Comparison of ENCODE assay signal across 10 mouse cellular contexts in the genomic region with DNA sequence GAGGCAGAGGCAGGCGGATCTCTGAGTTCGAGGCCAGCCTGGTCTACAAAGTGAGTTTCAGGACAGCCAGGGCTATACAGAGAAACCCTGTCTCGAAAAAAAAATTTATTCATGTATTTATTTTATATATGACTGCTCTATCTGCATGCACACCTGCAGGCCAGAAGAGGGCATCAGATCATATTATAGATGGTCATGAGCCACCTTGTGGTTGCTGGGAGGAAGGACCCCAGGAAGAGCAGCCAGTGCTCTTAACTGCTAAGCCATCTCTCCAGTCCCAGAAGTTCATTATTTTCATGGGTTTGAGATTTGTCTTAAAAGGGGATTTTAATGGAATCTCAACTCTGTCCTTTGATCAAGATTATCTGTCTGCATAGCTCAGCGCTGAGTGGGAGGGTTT. TPM values are rescaled to one million over a fixed set of nuclear protein-coding genes. Genes with fewer than 3 reads are reported as not detected.
DNase-seq lines count a peak whose midpoint lies in the region; ATAC-seq and TF ChIP-seq lines count a peak whose summit lies in the region.
"Had no signal": no experiment of that assay in that cellular context is flagged by ENCODE, and none has a peak within 500 bp of the region (broad histone marks: within the 10 kb centered on the region; RNA-seq: fewer than 3 reads in every experiment).

No protein-coding gene starts in this region.

- H3K27me3 ChIP-seq in liver, embryonic 14.5 days (ENCODE audit: control insufficient read depth, insufficient read depth, low read length) = no peaks in the 10 kb centered on the region

- no peak overlapping the region for H3K4me2 ChIP-seq in liver, embryonic 14.5 days (ENCODE audit: low read depth)

- no peak for ATAC-seq in liver, embryonic 14.5 days (ENCODE audit: insufficient read depth)

- H3K9me3 ChIP-seq in liver, embryonic 14.5 days (ENCODE audit: control insufficient read depth, low read length) = no peaks in the 10 kb centered on the region

- WGBS in liver, embryonic 14.5 days (ENCODE audit: insufficient replicate concordance) = 51% methylated on average over 4 of the region's 4 CpGs

- no peak for TF ChIP-seq EP300 in liver, embryonic 14.5 days (IDR thresholded peaks at IDR 0.05; ENCODE audit: low read depth)

- no peak for TF ChIP-seq POLR2A in bone marrow macrophage, adult 2 months (IDR thresholded peaks at IDR 0.05; ENCODE audit: borderline replicate concordance, low read depth, low read length)

- no peak overlapping the region for H3K9ac ChIP-seq in liver, embryonic 14.5 days (replicated peaks)

- H3K4me1 ChIP-seq in liver, embryonic 14.5 days (replicated peaks; ENCODE audit: control insufficient read depth in 2 of 2, insufficient read depth in 2 of 2, low read length in 1 of 2) = no peaks in the 10 kb centered on the region
- peaks cover 4% of the 10 kb centered on the region for H3K4me1 ChIP-seq in bone marrow macrophage, adult 2 months (ENCODE audit: control insufficient read depth, insufficient read depth, low read length)

- peak; percentile 29 to 34 for DNase-seq in cerebellum, postnatal 14 days
- DNase-seq in cerebellum, postnatal 4 days (ENCODE audit: low spot score in 2 of 2) = no peak
- DNase-seq in liver, embryonic 14.5 days (ENCODE audit: low read depth in 3 of 3, low spot score in 3 of 3) = no peak
- no peak for DNase-seq in liver
- peak; percentile 17 for DNase-seq in retina, postnatal 1 day
- DNase-seq in cerebellum, postnatal 36 days = no peak
- DNase-seq in spleen, postnatal 36 days (ENCODE audit: low spot score in 2 of 2) = no peak

- H3K27ac ChIP-seq in liver, embryonic 14.5 days = no peak overlapping the region
- H3K27ac ChIP-seq in bone marrow macrophage, adult 2 months (ENCODE audit: insufficient read depth, low read depth, low read length) = no peak overlapping the region

- no peak overlapping the region for H3K4me3 ChIP-seq in liver, embryonic 14.5 days (ENCODE audit: insufficient read depth in 1 of 2, low read depth in 2 of 2, low read length in 2 of 2)
- no peak overlapping the region for H3K4me3 ChIP-seq in bone marrow macrophage, adult 2 months (ENCODE audit: insufficient read depth, low read length)

- H3K36me3 ChIP-seq in liver, embryonic 14.5 days (replicated peaks; ENCODE audit: control insufficient read depth, insufficient read depth, low read depth) = no peaks in the 10 kb centered on the region

- peak; percentile 67 for TF ChIP-seq CTCF in liver, embryonic 14.5 days (IDR thresholded peaks at IDR 0.05; ENCODE audit: low read depth)
- peak; percentile 64 for TF ChIP-seq CTCF in bone marrow macrophage, adult 2 months (IDR thresholded peaks at IDR 0.05; ENCODE audit: low read depth, low read length)

RNA-seq across cellular contexts. Expression of a gene that starts 3.4 kb away (rescaled TPM):
- polyA plus RNA-seq in liver, embryonic 14.5 days (2012; rRNA removed) = 32.2 and 32.6 TPM in 2 replicates
- 27.1 and 48.4 TPM in 2 replicates for polyA plus RNA-seq in liver, embryonic 14.5 days (2014; fragmentation: Nextera tagmentation; extraction: Ambion mirVana)
- polyA plus RNA-seq in bone marrow macrophage, adult 2 months (2012; ENCODE audit: insufficient read depth, insufficient read length, missing spikeins) = not detected in 2 replicates
- polyA plus RNA-seq: neural tube, embryonic 11.5 days; testis, adult 2 months had no signal

RNA-seq across cellular contexts. Expression of a gene that starts 13.9 kb away (rescaled TPM):
- polyA plus RNA-seq in liver, embryonic 14.5 days (2012; rRNA removed) = 0.79 and 4.6 TPM in 2 replicates
- polyA plus RNA-seq in liver, embryonic 14.5 days (2014; fragmentation: Nextera tagmentation; extraction: Ambion mirVana) = 4.3 and 15.8 TPM in 2 replicates
- polyA plus RNA-seq in bone marrow macrophage, adult 2 months (2012; ENCODE audit: insufficient read depth, insufficient read length, missing spikeins) = 0.67 TPM in 1 of 2 replicates, not detected in the other
- polyA plus RNA-seq: neural tube, embryonic 11.5 days; testis, adult 2 months had no signal

RNA-seq across cellular contexts. Expression of a gene that starts 21.5 kb away (rescaled TPM):
- polyA plus RNA-seq in liver, embryonic 14.5 days (2012; rRNA removed) = 0.10 TPM in 1 of 2 replicates, not detected in the other
- not detected in 2 replicates for polyA plus RNA-seq in liver, embryonic 14.5 days (2014; fragmentation: Nextera tagmentation; extraction: Ambion mirVana)
- polyA plus RNA-seq in bone marrow macrophage, adult 2 months (2012; ENCODE audit: insufficient read depth, insufficient read length, missing spikeins) = 0.60 and 1.1 TPM in 2 replicates
- polyA plus RNA-seq: neural tube, embryonic 11.5 days; testis, adult 2 months had no signal

RNA-seq across cellular contexts. Expression of a gene that starts 33.5 kb away (rescaled TPM):
- 0.04 TPM in 1 of 2 replicates, not detected in the other for polyA plus RNA-seq in liver, embryonic 14.5 days (2012; rRNA removed)
- polyA plus RNA-seq in liver, embryonic 14.5 days (2014; fragmentation: Nextera tagmentation; extraction: Ambion mirVana) = not detected in 2 replicates
- polyA plus RNA-seq in bone marrow macrophage, adult 2 months (2012; ENCODE audit: insufficient read depth, insufficient read length, missing spikeins) = not detected in 2 replicates
- polyA plus RNA-seq: neural tube, embryonic 11.5 days; testis, adult 2 months had no signal

RNA-seq across cellular contexts. Expression of a gene that starts 36.8 kb away (rescaled TPM):
- polyA plus RNA-seq in liver, embryonic 14.5 days (2012; rRNA removed) = 0.04 TPM in 1 of 2 replicates, not detected in the other
- not detected in 2 replicates for polyA plus RNA-seq in liver, embryonic 14.5 days (2014; fragmentation: Nextera tagmentation; extraction: Ambion mirVana)
- not detected in 2 replicates for polyA plus RNA-seq in bone marrow macrophage, adult 2 months (2012; ENCODE audit: insufficient read depth, insufficient read length, missing spikeins)
- polyA plus RNA-seq: neural tube, embryonic 11.5 days; testis, adult 2 months had no signal

Comparison
In these comparisons a context has a peak if more than half of its experiments do, and no peak if none do; other contexts are left out.
1. DNase-seq: peak in cerebellum, postnatal 14 days (2 of 2) and retina, postnatal 1 day (single experiment); none in cerebellum, postnatal 4 days (0 of 2), liver, embryonic 14.5 days (0 of 3), liver (single experiment), cerebellum, postnatal 36 days (0 of 2) and spleen, postnatal 36 days (0 of 2).
2. RNA of a gene that starts 3.4 kb away (polyA plus RNA-seq): 27.1 to 48.4 TPM in liver, embryonic 14.5 days; not detected in bone marrow macrophage, adult 2 months; every median in the first group is over 10 times any median in the second.